Mouse (Mus musculus): ENCODE measurements around the gene Mettl11b.

DNA sequence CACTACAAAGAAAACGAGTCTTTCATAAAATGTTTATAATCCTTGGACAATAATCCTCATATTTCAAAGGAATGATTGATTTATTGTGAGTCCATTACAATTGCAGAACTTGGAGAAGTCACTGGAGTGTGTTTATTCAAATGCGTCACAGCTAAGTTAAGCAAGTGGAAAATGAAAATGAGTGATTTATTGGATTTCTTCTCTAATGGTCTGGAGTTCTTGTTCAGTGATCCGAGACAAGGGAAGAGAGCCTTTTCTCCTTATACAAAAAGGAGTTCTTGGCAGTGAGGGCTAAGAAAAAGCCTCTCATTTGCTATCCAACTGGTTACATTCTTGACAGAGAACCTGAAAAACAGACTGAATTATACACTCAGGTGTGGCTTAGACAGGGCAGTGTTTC is 42.9 kb downstream of the Mettl11b start:
- TF ChIP-seq CTCF (IDR thresholded peaks at IDR 0.05; ENCODE audit: insufficient read depth, low read depth, low read length) = no peak
- TF ChIP-seq POLR2A (IDR thresholded peaks at IDR 0.05; ENCODE audit: insufficient read depth, low read depth, low read length) = no peak

All from olfactory bulb, adult 2 months (tissue).